Mouse (Mus musculus): Measurements from ENCODE around the gene Cc2d2a.

DNA sequence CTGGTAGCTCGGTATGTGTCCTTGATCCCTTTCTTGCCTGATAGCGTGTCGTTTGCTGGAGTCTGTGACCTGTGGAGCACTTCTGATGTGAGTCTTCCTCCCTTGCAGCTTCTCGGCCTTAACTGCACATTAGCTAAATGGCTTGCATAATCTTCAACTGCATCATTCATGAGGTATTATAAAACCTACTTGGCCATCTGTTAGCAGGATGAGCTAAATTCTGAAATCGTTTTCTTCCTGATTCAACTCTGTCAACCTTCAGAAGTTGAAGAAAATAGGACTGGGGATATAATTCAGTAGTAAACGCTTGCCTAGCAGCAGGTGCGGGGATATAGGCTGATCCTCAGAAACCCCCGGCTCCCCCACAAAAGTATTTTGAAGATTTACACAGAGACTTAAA is 70.2 kb downstream of the Cc2d2a start:
- TF ChIP-seq POLR2A (IDR thresholded peaks at IDR 0.05; ENCODE audit: insufficient read depth, low read depth, low read length), result no peak
- no peak for TF ChIP-seq CTCF (IDR thresholded peaks at IDR 0.05; ENCODE audit: insufficient read depth, low read depth, low read length)

Data from olfactory bulb, adult 2 months (tissue).